Mouse (Mus musculus) limb, embryonic 10.5 days (tissue): Measurements from ENCODE around the gene Hoxb2. TPM values are rescaled to one million over a fixed set of nuclear protein-coding genes. Genes with fewer than 3 reads are reported as not detected.

Experiments used
- DNase-seq: peaks from one replicate; pipeline ENCODE4 v3.0.0-alpha.2; 2017; ENCODE audit warnings: low spot score
- H3K27ac ChIP-seq: fragments of 300-500 bp; sonication (generic); 2 replicates; pipeline ENCODE4 v1.5.1; 2016; ENCODE audit warnings: mild to moderate bottlenecking
- H3K27me3 ChIP-seq: fragments of 300-500 bp; sonication (generic); 2 replicates; pipeline ENCODE4 v1.6.1; 2016; ENCODE audit warnings: low read depth, mild to moderate bottlenecking; ENCODE audit not compliant: poor library complexity, severe bottlenecking
- H3K36me3 ChIP-seq: fragments of 300-500 bp; sonication (generic); 2 replicates; pipeline ENCODE4 v1.6.1; 2016; ENCODE audit warnings: mild to moderate bottlenecking, moderate library complexity
- H3K4me1 ChIP-seq: fragments of 300-500 bp; sonication (generic); 2 replicates; pipeline ENCODE4 v1.6.1; 2016
- H3K4me3 ChIP-seq: fragments of 300-500 bp; sonication (generic); 2 replicates; pipeline ENCODE4 v1.5.1; 2016; ENCODE audit warnings: mild to moderate bottlenecking, moderate library complexity
- H3K9me3 ChIP-seq: fragments of 300-500 bp; sonication (generic); replicated peaks from 2 replicates; pipeline ENCODE4 v1.6.1; 2016; ENCODE audit warnings: mild to moderate bottlenecking
- WGBS: fragments of 180-500 bp; shearing (Covaris S2); methylation state at CpG from one replicate; pipeline ENCODE4 v1.1.7; 2016; 5-methylcytosine and 5-hydroxymethylcytosine counted together
- polyA plus RNA-seq: library from polyadenylated mRNA; unstranded; fragments of >200 nt; fragmentation: Nextera tagmentation; extraction: Ambion mirVana; gene quantifications from 2 replicates; pipeline ENCODE4 v1.2.1, GENCODE M21; 2016

The Hoxb2 gene
- polyA plus RNA-seq, 1 experiment from 2014 or later: 11.3 TPM

- Histone ChIP-seq H3K27me3 (peaks cover 77% of the 10 kb centered on the region), H3K27ac (peak overlapping the region; percentile 94)
These were observed 466 bp downstream of the Hoxb2 start for GRCm38 (mm10) chr11:96350791-96351190.

GRCm38 (mm10) chr11:96351312-96351711 is 987 bp downstream of the Hoxb2 start:
- peak; percentile 75 for DNase-seq
- Histone ChIP-seq H3K27ac (peak overlapping the region; percentile 94), H3K36me3 (no peaks in the 10 kb centered on the region; the same call in 1 of the 2 replicates), H3K9me3 (no peaks in the 10 kb centered on the region), H3K4me3 (peak overlapping the region; percentile 63), H3K27me3 (peaks cover 77% of the 10 kb centered on the region), H3K4me1 (peaks cover 80% of the 10 kb centered on the region)
- 2% methylated on average over 11 of the region's 11 CpGs for WGBS

More at GRCm38 (mm10) chr11:96350791-96351190, 466 bp downstream of the Hoxb2 start:
- WGBS: 7% methylated on average over 2 of the region's 2 CpGs
- peak; percentile 50 for DNase-seq
- H3K36me3 ChIP-seq: peaks cover 5% of the 10 kb centered on the region; the same call in 1 of the 2 replicates
- peaks cover 83% of the 10 kb centered on the region for H3K4me1 ChIP-seq
- H3K9me3 ChIP-seq: no peaks in the 10 kb centered on the region
- peak overlapping the region; percentile 63 for H3K4me3 ChIP-seq

GRCm38 (mm10) chr11:96351831-96352230 is 1.5 kb downstream of the Hoxb2 start:
- Histone ChIP-seq H3K27me3 (peaks cover 77% of the 10 kb centered on the region), H3K4me1 (peaks cover 77% of the 10 kb centered on the region), H3K27ac (peak overlapping the region; percentile 94), H3K9me3 (no peaks in the 10 kb centered on the region), H3K4me3 (peak overlapping the region; percentile 63), H3K36me3 (no peaks in the 10 kb centered on the region)
- WGBS: under 1% methylated on average over 22 of the region's 22 CpGs
- peak; percentile 78 for DNase-seq

- peaks cover 74% of the 10 kb centered on the region for H3K4me1 ChIP-seq
- H3K27ac ChIP-seq: peak overlapping the region; percentile 94
- H3K4me3 ChIP-seq: peak overlapping the region; percentile 63
- under 1% methylated on average over 75 of the region's 75 CpGs for WGBS
- H3K9me3 ChIP-seq: no peaks in the 10 kb centered on the region
- H3K27me3 ChIP-seq: peaks cover 80% of the 10 kb centered on the region
- no peaks in the 10 kb centered on the region for H3K36me3 ChIP-seq
- peak; percentile 80 for DNase-seq
These were observed 2.6 kb downstream of the Hoxb2 start for GRCm38 (mm10) chr11:96352691-96353521.

GRCm38 (mm10) chr11:96353522-96353841 is 3.2 kb downstream of the Hoxb2 start:
- no peak for DNase-seq
- H3K4me3 ChIP-seq: peak overlapping the region; percentile 63
- H3K27me3 ChIP-seq: peaks cover 77% of the 10 kb centered on the region
- peak overlapping the region; percentile 94 for H3K27ac ChIP-seq
- H3K36me3 ChIP-seq: no peaks in the 10 kb centered on the region
- no peaks in the 10 kb centered on the region for H3K9me3 ChIP-seq
- H3K4me1 ChIP-seq: peaks cover 68% of the 10 kb centered on the region
- under 1% methylated on average over 14 of the region's 14 CpGs for WGBS

GRCm38 (mm10) chr11:96353939-96354338 is 3.6 kb downstream of the Hoxb2 start:
- Histone ChIP-seq H3K4me1 (peaks cover 64% of the 10 kb centered on the region), H3K27me3 (peaks cover 73% of the 10 kb centered on the region), H3K27ac (peak overlapping the region; percentile 94), H3K9me3 (no peaks in the 10 kb centered on the region), H3K4me3 (peak overlapping the region; percentile 63), H3K36me3 (no peaks in the 10 kb centered on the region)
- DNase-seq: no peak
- WGBS: 2% methylated on average over 8 of the region's 8 CpGs

GRCm38 (mm10) chr11:96354376-96354775 is 4.1 kb downstream of the Hoxb2 start:
- H3K27me3 ChIP-seq: peaks cover 68% of the 10 kb centered on the region
- peak overlapping the region; percentile 63 for H3K4me3 ChIP-seq
- peak; percentile 88 for DNase-seq
- peaks cover 59% of the 10 kb centered on the region for H3K4me1 ChIP-seq
- no peaks in the 10 kb centered on the region for H3K9me3 ChIP-seq
- no peaks in the 10 kb centered on the region for H3K36me3 ChIP-seq
- under 1% methylated on average over 25 of the region's 25 CpGs for WGBS
- peak overlapping the region; percentile 94 for H3K27ac ChIP-seq

- Histone ChIP-seq H3K27ac (peak overlapping the region; percentile 94), H3K27me3 (peaks cover 63% of the 10 kb centered on the region), H3K36me3 (no peaks in the 10 kb centered on the region), H3K9me3 (no peaks in the 10 kb centered on the region), H3K4me3 (peak overlapping the region; percentile 63), H3K4me1 (peaks cover 55% of the 10 kb centered on the region)
- 3% methylated on average over 9 of the region's 9 CpGs for WGBS
- DNase-seq: no peak
These were observed 4.5 kb downstream of the Hoxb2 start for GRCm38 (mm10) chr11:96354801-96355311.

GRCm38 (mm10) chr11:96363807-96364206 is 13.5 kb downstream of the Hoxb2 start:
- no peak for DNase-seq
- H3K36me3 ChIP-seq: no peaks in the 10 kb centered on the region
- H3K27me3 ChIP-seq: peaks cover 76% of the 10 kb centered on the region
- peaks cover 38% of the 10 kb centered on the region for H3K4me1 ChIP-seq
- no peaks in the 10 kb centered on the region for H3K9me3 ChIP-seq
- H3K4me3 ChIP-seq: no peak overlapping the region
- no peak overlapping the region for H3K27ac ChIP-seq
- 2% methylated on average over 5 of the region's 5 CpGs for WGBS

GRCm38 (mm10) chr11:96365441-96366091 is 15.2 kb downstream of the Hoxb2 start, which contains the start of gene Hoxb1:
Gene Hoxb1 (plus strand): TSS chr11:96365752.
- H3K4me3 ChIP-seq: peak within 1 kb of the TSS; percentile 38
- H3K4me1 ChIP-seq: peaks cover 42% of the 10 kb centered on the region
- DNase-seq: peak; percentile 54
- no peak within 1 kb of the TSS; the same call in 1 of the 2 replicates for H3K27ac ChIP-seq
- H3K36me3 ChIP-seq: no peaks in the 10 kb centered on the region
- H3K27me3 ChIP-seq: peaks cover 94% of the 10 kb centered on the region
- H3K9me3 ChIP-seq: no peaks in the 10 kb centered on the region
- WGBS: 1% methylated on average over 26 of the region's 26 CpGs

- H3K27me3 ChIP-seq: peaks cover 100% of the 10 kb centered on the region
- no peak overlapping the region; the same call in 1 of the 2 replicates for H3K27ac ChIP-seq
- no peaks in the 10 kb centered on the region for H3K36me3 ChIP-seq
- WGBS: under 1% methylated on average over 47 of the region's 47 CpGs
- DNase-seq: peak; percentile 57
- peaks cover 50% of the 10 kb centered on the region for H3K4me1 ChIP-seq
- peak overlapping the region; percentile 38 for H3K4me3 ChIP-seq
- no peaks in the 10 kb centered on the region for H3K9me3 ChIP-seq
These were observed 16.0 kb downstream of the Hoxb2 start for GRCm38 (mm10) chr11:96366092-96367041.

- H3K27ac ChIP-seq: no peak overlapping the region
- no peaks in the 10 kb centered on the region for H3K9me3 ChIP-seq
- H3K36me3 ChIP-seq: no peaks in the 10 kb centered on the region
- H3K27me3 ChIP-seq: peaks cover 100% of the 10 kb centered on the region
- DNase-seq: no peak
- 7% methylated on average over 6 of the region's 6 CpGs for WGBS
- peaks cover 56% of the 10 kb centered on the region for H3K4me1 ChIP-seq
- peak overlapping the region; percentile 38 for H3K4me3 ChIP-seq
These were observed 16.8 kb downstream of the Hoxb2 start for GRCm38 (mm10) chr11:96367141-96367540.
